Mouse (Mus musculus) embryo, embryonic 9.5 days (tissue): ENCODE data around the gene Prune1.
A peak's percentile ranks its signal among the peaks of the same experiment; 100 is the strongest.

ENCODE experiments used
- DNase-seq: peaks from one replicate; pipeline ENCODE4 v3.0.0-alpha.2; 2017; ENCODE audit errors: extremely low spot score

Gene Prune1

DNA sequence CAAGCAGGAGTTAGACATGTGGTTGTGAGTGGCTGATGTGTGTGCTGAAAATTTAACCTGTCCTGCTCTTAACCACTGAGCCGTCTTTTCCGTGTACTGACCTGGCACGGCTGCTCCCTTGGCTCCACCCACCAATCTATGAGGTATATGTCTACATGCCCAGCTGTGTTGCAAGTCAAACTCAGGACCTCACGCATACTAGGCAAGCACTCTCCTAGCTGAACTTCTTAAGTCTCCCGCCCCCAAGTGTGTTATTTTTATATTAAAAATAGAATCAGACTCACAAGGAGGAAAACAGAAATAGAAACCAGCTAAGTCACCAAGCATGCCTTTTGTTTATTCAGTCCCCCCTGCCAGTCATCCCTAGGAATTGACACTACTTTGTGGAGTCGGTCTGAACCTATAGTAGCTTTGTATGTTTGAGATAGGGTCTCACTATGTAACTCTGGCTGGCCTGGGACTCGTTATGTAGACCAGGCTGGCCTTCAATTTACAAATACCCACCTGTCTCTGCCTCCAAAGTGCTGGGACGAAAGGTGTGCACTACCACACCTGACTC is 44.3 kb downstream of the Prune1 start:
- no peak for DNase-seq

DNA sequence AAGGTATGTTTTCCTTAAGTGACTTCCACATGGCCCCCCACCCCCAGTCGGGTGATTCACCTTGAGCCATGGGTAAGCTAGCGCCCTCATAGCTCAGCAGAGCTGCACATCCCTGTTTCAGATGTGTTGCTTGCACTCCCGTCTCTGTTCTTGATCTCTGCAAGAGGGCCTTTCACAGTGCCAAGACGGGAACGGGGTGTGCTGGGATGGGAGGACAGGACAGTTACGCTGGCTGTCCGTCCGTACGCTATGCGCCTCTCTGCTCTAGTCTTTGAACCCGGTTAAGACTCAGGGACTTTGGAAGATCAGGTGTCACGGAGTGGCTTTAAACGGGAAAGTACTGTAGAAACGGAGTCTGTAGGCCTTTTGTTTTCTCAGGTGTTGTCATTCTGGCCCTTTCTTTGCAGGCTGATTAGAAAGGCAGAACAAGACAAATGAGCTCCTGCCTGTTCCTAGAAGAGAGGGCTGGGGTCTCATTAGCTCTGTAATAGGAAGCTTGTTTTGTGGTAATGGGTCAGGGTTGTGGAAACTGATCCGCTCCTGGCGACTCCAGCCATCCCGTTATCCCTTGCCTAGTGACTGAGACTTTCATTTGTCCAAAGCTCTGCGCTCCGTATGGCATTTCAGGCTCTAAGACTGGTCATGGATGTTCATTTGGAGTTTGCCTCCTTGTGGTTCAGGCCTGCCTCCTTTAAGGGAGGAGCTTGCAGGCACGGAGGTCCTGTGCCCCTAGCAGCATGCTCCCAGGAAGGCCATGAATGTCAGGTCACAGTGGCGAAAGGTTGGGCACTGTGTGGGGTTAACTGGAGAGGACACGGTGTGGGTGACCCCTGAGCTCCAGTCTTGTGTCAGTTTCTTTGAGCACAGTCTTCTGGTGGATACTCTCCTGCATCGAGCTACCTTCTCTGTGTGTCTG is 46.2 kb downstream of the Prune1 start:
- peak; percentile 37 for DNase-seq

DNA sequence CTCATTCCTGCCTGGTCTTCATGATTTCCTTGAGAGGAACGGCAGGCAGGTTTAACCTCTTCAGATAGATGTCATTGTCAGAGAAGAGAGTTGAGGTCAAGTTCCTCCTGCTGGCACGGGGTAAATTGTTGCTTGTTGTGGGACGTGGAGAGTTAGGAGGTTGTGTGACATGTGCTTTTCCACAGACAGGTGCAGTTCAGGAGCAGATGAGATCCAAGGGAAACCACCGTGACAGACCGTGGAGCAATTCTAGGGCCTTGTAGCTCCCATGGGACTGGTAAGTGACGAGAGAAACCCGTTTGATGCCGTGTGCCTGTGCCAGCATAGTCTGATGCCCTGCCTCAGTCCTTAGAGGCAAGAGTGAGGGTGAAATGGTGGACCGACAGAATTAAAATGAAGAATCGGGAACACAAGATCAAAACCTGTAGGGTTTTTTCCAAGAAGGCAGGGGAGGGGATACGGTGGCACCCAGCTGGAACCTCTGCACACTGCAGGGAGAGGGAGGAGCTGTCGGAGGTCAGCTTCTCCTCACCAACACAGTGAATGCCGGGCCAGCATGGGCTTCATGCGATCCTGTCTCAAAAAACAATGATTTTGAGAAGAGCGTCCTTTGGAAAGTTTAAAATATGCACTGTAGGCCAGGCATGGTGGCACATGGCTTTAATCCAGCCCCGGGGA is 48.4 kb downstream of the Prune1 start:
- no peak for DNase-seq

DNA sequence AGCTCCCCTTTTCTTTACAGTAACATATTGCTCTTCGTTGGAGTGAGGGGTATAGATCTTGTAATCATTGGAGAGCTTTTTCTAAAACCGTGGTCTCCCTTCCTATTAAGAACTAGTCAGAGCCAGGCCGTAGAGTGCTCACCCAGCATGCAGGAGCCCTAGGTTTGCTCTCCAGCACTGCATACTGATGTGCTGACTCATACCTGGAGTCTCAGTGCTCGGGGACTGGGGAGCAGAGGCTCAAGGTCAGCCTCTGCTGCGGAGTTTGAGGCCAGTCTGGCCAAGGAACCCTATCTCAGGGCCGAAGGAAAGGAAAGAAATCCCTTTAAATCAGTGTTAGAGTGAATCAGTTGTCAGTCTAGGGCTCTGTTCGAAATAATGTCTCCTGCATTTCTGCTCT is 49.1 kb downstream of the Prune1 start:
- no peak for DNase-seq

DNA sequence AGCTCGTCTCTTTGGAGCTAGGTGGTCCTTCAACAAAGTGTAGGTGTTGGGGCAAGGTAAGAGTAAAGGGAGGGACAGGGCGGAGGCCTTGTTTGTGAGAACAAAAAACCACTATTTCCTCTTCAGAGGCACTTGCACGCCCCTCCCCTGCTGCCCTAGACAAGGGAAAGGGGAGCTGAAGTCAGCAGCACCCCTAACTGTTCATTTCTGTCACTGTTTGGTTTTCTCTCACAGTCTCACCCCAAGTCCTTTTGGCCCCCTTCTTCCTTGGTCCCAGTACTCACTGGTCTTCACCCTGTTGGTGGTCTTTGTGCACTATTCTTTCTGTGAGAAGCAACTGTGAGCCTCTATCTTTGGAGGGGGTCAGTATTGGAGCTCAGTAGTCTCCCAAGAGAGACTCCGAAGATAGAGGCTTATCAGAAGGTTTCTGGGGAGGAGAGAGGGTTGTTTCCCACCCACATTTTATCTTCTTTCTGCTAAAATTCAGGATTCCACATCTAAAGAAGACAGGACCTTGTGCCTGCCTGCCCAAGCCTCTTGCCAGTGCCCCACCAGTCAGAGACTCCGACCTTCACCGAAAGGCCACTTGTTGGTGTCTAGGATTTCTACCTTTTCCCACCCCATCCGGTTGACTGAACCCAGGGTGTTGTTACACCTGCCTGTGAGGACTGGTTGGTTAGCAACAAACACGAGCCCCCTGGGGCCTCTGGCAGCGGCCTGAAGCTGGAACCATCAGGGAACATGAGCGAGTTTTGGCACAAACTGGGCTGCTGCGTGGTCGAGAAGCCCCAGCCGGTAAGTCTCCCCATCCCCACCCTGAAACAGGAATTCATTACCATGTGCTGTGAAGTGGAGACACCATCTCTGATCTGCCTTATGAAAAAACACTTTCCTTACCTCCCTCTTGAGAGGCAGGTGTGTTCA is 50.3 kb downstream of the Prune1 start, which contains the start of gene Mllt11:
Mllt11 (minus strand) TSS at position 874 of the 924 bp plus-strand sequence.
- no peak for DNase-seq

DNA sequence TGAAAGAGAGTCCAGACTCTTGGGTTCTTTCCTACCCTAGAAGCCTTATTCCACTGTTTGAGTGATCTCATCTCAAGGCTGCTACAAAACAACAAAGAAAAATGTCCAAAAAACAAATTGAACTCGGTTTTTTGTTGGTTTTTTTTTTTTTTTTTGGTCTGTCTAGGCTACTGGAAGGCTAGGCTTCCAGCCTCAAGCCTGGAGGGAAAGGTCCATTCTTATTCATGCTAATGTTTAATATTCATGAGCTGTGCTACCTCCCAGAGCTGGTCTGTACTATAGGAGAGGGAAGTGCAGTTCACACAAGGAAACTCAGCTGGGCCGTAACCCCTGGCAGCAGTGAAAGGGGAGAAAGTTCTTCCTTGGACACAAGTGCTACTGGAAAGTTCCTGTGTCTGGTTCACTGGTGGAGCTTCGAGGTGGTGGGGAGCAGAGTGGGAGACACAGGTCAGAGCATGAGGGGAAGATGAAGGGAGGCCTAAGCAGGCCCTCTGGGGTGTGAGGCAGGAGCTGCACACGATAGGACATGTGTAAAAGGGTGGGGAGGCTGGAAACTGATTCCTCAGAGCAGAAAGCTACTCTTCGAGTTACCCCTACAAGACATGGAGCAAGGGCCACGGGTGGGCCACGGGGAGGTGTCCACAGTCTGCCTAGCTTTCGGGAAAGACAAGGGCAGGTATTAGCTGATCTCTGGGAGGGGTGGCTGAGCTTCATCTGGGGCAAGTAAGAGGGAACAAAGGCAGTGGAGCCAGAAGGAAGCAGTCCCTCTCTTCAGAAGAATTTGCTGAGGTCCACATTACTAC is 51.2 kb downstream of the Prune1 start:
- DNase-seq: no peak

DNA sequence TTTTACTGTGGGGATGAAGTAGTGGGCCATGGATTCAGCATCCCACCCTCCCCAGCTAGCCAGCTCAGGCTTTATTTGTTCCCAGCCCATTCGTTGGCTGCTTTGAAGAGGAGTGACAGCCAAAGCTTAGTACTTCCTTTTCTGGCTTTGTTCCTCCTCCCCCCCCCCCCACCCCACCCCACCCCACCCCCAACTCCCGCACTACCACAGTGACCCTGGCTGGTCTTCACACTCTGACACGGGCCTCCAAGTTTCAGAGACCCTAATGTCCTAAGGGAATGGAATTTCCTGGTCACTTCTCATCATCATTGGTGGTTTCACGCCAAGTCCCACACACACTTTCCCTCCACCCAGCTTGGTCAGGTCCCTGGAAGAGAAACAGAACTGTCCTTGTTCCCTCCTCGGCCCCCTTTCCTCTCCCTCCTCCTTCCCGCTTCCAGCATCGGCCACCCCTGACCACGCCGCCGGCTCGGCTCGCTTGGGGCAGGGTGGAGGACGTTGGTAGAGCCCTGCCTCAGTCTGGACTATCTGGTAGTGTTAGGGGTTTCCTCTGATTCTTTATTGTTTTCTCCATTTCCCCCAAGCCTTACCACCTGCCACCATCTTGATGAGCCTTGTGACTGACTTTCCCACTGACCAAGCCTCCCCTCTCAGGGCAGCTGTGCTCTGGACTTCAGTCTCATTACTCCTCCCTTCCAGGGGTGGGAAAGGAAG is 51.9 kb downstream of the Prune1 start:
- peak; percentile 63 for DNase-seq

DNA sequence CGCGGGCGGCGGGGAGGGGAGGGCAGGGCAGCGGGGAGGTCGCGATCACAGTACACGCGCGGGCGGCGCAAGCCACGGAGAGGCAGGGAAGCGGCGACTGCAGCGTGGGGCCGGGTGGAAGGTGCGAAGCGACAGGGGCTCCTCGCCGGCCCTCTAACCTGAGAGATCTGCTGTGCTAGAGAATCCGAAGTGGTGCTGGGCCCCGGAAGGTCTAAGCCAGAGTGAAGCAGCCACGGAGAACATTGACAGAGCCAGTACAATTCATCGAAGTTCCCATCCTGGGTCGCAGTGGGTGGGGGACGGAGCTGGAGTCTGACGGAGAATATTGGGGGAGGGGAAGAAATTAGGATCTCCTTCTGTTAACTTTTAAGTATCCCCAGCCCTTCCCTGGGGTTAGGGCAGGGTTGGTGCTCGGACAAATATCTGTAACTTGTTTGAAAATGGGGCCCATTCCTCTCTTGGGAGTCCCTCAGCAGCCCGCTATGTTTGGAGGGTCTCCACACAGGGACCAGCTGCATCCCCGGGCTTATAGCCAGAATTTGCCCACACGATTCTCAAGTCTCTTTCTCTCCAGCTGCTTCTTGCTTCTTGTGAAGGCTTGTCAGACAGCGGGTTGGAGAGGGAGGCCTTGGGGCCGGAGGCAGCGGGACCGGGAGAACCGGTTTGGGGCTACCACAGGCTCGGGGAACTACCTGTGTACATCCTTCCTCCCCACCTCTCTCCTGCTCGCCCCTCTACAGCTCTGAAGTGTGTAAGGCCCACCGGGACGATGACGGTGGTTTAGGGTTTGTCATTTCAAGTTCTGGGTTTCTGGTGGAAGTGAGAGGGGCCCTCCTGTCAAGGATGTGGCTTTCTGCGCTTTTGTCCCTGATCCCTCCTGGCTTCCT is 52.7 kb downstream of the Prune1 start:
- no peak for DNase-seq

DNA sequence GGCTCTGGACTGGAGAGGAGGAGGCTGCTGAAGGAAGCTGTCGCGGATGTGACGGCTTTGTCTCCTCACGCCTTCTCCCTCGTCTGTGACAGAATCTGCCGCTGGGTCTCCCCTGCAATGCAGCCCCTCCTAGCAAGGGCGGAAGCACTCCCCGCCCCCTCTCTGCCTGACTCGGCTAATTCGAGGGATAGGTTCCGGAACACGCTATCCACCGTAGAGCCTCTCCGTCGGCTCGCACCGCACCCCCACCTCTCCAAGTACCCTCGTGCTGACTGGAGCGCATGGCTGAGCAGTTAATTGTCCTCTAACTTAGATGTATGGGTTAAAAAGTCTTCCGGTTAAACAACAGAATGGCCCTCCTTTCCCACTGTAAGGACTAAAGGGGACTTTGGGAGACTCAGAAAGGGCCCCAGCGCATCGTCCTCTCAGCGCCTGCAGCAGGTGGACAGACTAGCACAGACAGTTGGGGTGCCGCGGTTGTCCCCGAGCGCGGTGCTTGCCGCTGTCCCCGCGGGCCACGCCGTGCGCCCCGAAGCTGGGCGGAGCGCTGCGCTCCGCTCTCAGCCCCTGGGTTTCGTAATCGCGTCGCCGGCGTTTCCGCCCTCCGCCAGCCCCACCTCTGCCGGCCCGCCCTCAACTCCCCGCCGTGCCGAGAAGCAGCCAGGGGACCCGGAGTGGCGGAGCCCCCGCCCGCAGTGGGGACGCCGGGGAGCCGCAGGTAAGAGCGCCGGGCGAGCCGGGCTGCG is 53.6 kb downstream of the Prune1 start, which contains the start of gene Cdc42se1:
Cdc42se1 (plus strand) TSS at position 585 of the 746 bp plus-strand sequence.
- peak; percentile 90 for DNase-seq

DNA sequence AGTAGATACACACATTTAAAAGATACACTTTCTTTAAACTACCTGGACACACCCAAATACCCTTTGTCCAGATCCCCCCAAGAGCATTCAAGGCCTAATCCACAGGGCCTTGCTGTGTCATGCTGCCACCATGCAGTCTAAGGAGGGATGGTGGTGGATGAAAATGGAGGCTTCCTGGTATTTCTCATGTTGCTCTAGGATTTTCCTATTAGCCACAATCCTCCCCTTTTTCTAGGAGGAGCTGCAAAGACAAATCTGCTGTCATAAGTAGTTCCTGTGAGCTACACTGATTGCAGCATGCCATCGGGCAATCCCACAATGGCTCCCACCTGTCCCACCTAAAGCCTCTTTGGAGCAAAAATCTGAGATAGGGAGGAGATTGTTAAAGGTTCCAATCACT is 54.7 kb downstream of the Prune1 start:
- DNase-seq: peak; percentile 17

DNA sequence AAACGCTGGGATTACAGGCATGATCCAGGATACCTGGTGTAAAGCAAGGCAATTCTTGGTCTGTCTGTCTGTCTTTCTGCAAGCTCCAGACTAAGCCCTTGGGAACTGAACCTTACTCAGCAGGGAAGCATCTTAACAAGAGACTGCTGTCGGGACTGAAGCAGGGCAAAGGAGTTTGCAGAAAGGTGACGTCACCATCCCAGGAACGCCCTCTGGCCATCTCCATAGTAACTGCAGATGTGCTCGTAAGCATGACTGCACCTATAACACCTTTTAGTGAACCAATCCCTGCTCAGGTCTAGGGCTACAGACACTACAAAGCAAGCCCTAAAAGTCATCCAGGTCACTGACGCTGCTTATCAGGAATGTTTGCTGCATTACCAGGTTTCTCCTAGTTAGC is 57.6 kb downstream of the Prune1 start:
- peak; percentile 27 for DNase-seq

DNA sequence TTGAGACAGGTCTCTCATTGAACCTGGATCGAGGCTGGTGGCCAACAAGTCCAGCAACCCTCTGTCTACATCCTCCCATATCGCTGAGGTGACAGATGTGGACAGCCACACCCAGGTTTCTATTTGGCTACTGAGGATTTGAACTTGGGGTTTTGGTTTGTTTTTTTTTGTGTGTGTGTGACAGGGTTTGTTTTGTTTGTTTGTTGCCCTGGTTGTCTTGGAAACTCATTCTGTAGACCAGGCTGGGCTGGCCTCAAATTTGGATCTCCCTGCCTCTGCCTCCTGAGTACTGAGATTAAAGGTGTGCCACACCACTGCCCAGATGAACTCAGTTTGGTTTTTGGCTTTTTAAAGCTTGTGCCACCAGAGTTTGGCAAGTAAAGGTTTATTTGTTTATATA is 58.8 kb downstream of the Prune1 start:
- no peak for DNase-seq

DNA sequence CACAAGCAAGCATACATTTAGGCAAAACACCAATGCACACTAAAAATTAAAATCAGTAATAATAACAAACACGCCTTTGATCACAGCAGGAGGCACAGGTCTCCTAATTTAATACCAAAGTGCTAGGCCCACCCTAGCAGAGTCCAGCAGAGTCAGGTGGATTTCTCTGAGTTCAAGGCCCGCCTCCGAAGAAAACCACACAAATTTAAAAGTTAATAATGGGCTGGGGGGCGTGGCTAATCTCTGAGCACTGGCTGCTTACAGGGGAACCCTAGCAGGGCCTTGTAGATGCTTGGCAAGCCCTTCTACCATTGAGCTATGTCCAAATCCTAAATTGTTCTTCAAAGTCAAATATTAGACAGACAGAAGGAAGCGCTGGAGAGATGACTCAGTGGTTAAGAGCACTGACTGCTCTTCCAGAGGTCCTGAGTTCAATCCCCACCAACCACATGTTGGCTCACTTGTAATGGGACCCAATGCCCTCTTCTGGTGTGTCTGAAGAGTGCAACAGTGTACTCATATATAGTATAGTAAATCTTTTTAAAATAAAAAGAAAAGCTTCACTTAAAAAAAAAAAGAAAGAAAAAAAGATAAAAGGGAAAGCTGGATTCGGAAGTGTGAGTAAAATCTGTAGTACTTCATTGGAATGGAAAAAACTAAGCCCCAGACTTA is 63.3 kb downstream of the Prune1 start:
- no peak for DNase-seq

DNA sequence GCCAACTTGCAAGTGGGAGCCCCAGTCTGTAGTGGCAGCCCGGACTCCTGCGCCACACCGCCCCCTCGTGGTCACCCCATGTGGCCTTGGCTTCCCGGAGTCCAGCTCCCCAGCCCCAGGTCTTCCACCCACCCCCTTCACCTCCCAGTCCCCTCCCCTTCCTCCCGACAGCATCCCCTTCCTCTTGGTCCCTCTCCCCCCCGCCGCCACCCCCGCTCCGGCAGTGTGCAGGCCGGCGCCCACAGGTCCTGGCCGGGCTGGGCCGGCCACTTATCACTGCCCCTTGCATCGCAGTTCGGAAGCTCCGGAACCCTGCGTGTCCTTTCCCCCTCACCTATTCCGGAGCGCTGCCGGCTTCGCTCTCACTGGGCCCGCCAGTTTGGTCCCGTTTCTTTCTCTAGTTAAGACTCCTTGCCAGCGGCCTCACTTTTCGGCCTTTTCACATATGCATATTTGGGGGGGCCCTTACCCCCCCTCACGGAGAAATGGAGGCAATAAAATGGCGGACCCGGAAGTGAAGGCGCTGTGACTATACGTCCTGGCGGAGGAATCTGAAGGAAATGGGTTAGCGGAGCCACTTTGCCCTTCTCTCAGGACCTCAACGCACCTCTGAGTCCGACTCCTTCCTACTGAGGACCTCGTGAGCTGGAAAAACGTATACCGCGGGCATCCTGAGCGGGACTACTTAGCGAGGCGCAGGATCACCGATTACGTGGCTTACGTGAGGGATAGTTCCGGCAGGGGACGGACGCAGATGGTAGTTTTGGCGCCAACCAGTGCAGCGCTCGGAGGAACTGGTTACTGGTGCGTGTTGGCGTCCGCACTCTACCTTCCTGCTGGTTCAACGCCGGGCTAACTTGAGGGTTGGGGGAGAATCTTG is 64.4 kb downstream of the Prune1 start, which contains the start of gene Gabpb2:
Gabpb2 (minus strand) TSS at position 662 of the 880 bp plus-strand sequence.
- DNase-seq: peak; percentile 98

DNA sequence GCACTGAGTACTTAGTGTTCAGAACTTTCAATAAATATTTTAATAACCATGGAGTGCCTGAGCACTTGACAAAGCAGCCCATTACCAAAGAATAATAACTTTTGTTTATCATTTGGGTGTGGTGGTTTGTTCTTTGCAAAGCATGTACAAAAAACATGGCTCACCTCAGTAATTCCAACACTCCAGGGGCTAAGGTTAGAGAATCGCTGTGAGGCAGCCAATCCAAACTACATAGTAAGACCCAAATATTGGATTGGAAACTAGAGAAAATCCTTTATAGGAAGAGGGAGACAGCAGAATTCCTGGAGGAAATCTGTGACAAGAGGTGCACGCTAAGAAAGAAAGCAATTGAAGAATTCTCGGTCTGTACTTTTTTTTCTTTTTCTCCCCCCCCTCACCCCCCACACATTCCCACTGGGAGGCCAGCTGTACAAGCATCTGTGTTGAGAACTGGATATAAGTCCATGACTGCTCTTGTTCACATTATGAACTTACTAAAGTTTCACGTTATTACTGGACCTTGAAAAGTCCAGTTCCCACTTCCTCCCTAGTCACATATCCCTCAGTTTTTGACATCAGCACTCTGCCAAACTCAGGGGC is 65.1 kb downstream of the Prune1 start:
- DNase-seq: no peak

DNA sequence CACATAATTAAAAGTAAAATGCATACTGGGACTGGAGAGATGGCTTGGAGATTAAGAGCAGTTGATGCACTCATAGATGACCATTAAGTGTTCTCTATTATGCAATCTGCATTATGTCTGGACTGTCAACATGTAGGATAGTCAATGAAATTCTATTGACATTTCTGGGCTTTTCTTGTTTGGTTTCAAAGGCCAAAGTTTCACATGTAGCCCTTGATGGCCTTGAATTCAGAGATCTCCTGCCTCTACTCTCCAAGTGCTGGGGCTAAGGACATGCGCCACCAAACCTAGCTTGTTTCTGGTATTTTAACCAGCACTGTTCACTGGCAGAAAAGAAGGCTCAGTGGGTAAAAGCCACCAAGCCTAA is 68.3 kb downstream of the Prune1 start:
- no peak for DNase-seq
